In the genomic region with DNA sequence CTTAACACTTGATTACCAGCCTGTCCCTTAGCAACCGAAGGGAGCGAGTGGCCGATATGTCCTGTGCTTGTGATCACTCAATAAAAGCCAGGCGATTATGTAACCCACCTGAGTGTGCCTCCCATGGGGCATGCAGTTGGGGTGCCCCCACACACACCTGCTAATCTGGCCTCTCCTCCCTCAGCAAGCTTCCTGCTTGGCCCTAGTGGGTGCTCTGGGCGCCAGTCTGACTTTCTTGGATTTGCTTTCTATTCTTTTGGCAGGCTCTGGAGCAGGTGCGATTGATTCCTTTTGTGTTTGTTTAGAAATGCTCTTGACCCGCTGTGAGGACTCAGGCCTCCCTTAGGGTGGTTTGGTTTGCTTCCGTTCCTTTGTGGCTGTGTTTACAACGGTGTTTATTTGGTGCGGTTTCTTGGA, we compare ENCODE assay signal across 9 mouse cellular contexts.
DNase-seq lines count a peak whose midpoint lies in the region; ATAC-seq and TF ChIP-seq lines count a peak whose summit lies in the region.
"Had no signal": no experiment of that assay in that cellular context is flagged by ENCODE, and none has a peak within 500 bp of the region (broad histone marks: within the 10 kb centered on the region; RNA-seq: fewer than 3 reads in every experiment).

No protein-coding gene starts in this region.

- peak; percentile 29; the same call in 1 of the 2 replicates for TF ChIP-seq POLR2A in heart, adult 2 months (IDR thresholded peaks at IDR 0.05; ENCODE audit: insufficient read depth, low read depth, low read length)
- TF ChIP-seq POLR2A in cerebellum, adult 2 months (IDR thresholded peaks at IDR 0.05; ENCODE audit: borderline replicate concordance, insufficient read depth, low read length): no peak

- H3K27ac ChIP-seq in heart, adult 2 months: peak overlapping the region; percentile 89
- no peak overlapping the region; the same call in 1 of the 2 replicates for H3K27ac ChIP-seq in cerebellum, adult 2 months (ENCODE audit: insufficient read depth, low read length)
- H3K27ac ChIP-seq in midbrain, embryonic 14.5 days (replicated peaks; ENCODE audit: low read depth, low read length): no peak overlapping the region
- H3K27ac ChIP-seq in forebrain, embryonic 10.5 days: no peak overlapping the region
- H3K27ac ChIP-seq: liver, embryonic 14.5 days had no signal

- 0 out of 2 replicates have a peak, but pooled peaks have one; percentile 4 for TF ChIP-seq CTCF in heart, adult 2 months (IDR thresholded peaks at IDR 0.05)
- TF ChIP-seq CTCF in cerebellum, adult 2 months (IDR thresholded peaks at IDR 0.05; ENCODE audit: borderline replicate concordance, insufficient read depth, low read depth, low read length): no peak

- no peaks in the 10 kb centered on the region for H3K9me3 ChIP-seq in midbrain, embryonic 14.5 days (ENCODE audit: control insufficient read depth, low read length)
- H3K9me3 ChIP-seq in forebrain, embryonic 10.5 days: no peaks in the 10 kb centered on the region

- peak; percentile 63 to 69 for DNase-seq in heart, adult 2 months
- no peak for DNase-seq in heart, postnatal 4 days
- peak; percentile 47 for DNase-seq in Muller cell, postnatal 12 days (ENCODE audit: inconsistent ontology term)
- DNase-seq in cerebellum, adult 2 months: peak; percentile 41 to 48
- DNase-seq in heart, postnatal 36 days: peak; percentile 38 to 48
- no peak for DNase-seq in adrenal gland, postnatal 4 days (ENCODE audit: low spot score in 2 of 2)
- no peak for DNase-seq in midbrain, embryonic 14.5 days
- DNase-seq in forebrain, embryonic 10.5 days (ENCODE audit: extremely low spot score, low spot score): no peak

- H3K4me3 ChIP-seq in heart, adult 2 months: no peak overlapping the region
- no peak overlapping the region for H3K4me3 ChIP-seq in cerebellum, adult 2 months (replicated peaks; ENCODE audit: insufficient read depth, low read depth, low read length)
- H3K4me3 ChIP-seq in midbrain, embryonic 14.5 days (replicated peaks; ENCODE audit: low read depth, low read length): no peak overlapping the region
- no peak overlapping the region for H3K4me3 ChIP-seq in forebrain, embryonic 10.5 days

- no peaks in the 10 kb centered on the region for H3K27me3 ChIP-seq in heart, adult 2 months (ENCODE audit: control insufficient read depth, insufficient read depth, low read length)
- no peaks in the 10 kb centered on the region for H3K27me3 ChIP-seq in cerebellum, adult 2 months (ENCODE audit: control insufficient read depth, insufficient read depth, low read length)
- H3K27me3 ChIP-seq in midbrain, embryonic 14.5 days (ENCODE audit: control insufficient read depth, insufficient read depth, low read length): no peaks in the 10 kb centered on the region
- no peaks in the 10 kb centered on the region for H3K27me3 ChIP-seq in forebrain, embryonic 10.5 days (ENCODE audit: poor library complexity, severe bottlenecking)

- intact Hi-C loops in heart, adult 2 months (cut with DNase I): loop anchor here (2.0 kb wide), 2 partner anchors 16 to 100 kb away; no protein-coding TSS in a partner anchor
- intact Hi-C loops in heart, postnatal 36 days (cut with DNase I): no loop called here

- peaks cover 5% of the 10 kb centered on the region; the same call in 1 of the 2 replicates for H3K36me3 ChIP-seq in heart, adult 2 months (ENCODE audit: control insufficient read depth, insufficient read depth, low read length)
- no peaks in the 10 kb centered on the region for H3K36me3 ChIP-seq in midbrain, embryonic 14.5 days (ENCODE audit: control insufficient read depth, insufficient read depth, low read length)
- no peaks in the 10 kb centered on the region for H3K36me3 ChIP-seq in forebrain, embryonic 10.5 days (replicated peaks)

- peaks cover 37% of the 10 kb centered on the region for H3K4me1 ChIP-seq in heart, adult 2 months (ENCODE audit: control insufficient read depth, insufficient read depth, low read length)
- peaks cover 19% of the 10 kb centered on the region for H3K4me1 ChIP-seq in cerebellum, adult 2 months (ENCODE audit: control insufficient read depth, insufficient read depth, low read length)
- no peaks in the 10 kb centered on the region for H3K4me1 ChIP-seq in midbrain, embryonic 14.5 days (ENCODE audit: control insufficient read depth, insufficient read depth, low read length)
- peaks cover 4% of the 10 kb centered on the region for H3K4me1 ChIP-seq in forebrain, embryonic 10.5 days

- no peak overlapping the region for H3K9ac ChIP-seq in heart, adult 2 months (ENCODE audit: low read depth, low read length)
- no peak overlapping the region for H3K9ac ChIP-seq in midbrain, embryonic 14.5 days (replicated peaks; ENCODE audit: low read length)
- H3K9ac ChIP-seq: liver, embryonic 14.5 days had no signal

- no peak for ATAC-seq in midbrain, embryonic 14.5 days (ENCODE audit: low FRiP score, low TSS enrichment)

- WGBS in heart, adult 2 months: 38% methylated on average over 10 of the region's 10 CpGs
- 25% methylated on average over 10 of the region's 10 CpGs for WGBS in cerebellum, adult 2 months
- 44% methylated on average over 10 of the region's 10 CpGs for WGBS in midbrain, embryonic 14.5 days
- WGBS in forebrain, embryonic 10.5 days: 62% methylated on average over 10 of the region's 10 CpGs

- no peaks in the 10 kb centered on the region for H3K79me2 ChIP-seq in heart, adult 2 months (replicated peaks; ENCODE audit: control insufficient read depth, insufficient read depth, low read length)

- peak; percentile 84; the same call in 1 of the 2 replicates for TF ChIP-seq EP300 in heart, adult 2 months (IDR thresholded peaks at IDR 0.05; ENCODE audit: insufficient read depth, low read depth, low read length)

- no peak overlapping the region for H3K4me2 ChIP-seq in midbrain, embryonic 14.5 days (ENCODE audit: low read length)

Comparison
In these comparisons a context has a peak if more than half of its experiments do, and no peak if none do; other contexts are left out.
1. DNase-seq: peak in heart, adult 2 months (2 of 2), Muller cell, postnatal 12 days (single experiment), cerebellum, adult 2 months (2 of 2) and heart, postnatal 36 days (2 of 2); none in heart, postnatal 4 days (single experiment), adrenal gland, postnatal 4 days (0 of 2), midbrain, embryonic 14.5 days (single experiment) and forebrain, embryonic 10.5 days (single experiment).